Mouse (Mus musculus): Measurements from ENCODE around the gene Lcn11.

The Lcn11 gene

DNA sequence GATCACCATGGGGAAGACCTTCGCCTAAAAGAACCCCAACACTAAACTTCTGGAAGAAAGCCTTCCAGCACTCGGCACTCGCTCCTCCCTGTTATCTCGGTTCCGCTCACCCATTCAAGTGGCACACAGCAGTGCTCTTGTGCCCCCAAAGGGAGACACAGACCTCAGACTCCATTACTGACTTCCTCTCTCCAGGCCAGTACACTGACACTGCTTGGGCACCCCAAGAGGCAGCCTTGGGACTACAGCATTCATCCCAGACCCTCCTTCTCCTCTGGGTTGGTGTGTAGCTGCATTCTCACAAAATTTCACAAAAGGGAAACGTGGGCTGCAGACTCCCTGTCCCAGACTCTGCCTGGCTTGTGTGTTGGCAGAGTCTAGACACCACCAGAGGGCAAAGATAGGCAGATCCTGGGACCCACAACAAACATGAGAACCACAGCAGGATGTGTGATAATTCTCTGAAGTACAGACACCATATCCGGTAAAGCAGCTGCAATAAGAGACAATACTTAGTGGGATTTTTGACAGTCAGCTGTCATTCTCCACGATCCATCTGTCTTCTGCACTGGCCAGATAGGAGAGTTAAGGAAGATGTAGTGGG, 51.6 kb downstream of the Lcn11 start:
- DNase-seq, result no peak

All from retina, postnatal 1 day (tissue).